Mouse (Mus musculus) heart, postnatal 0 days (tissue): ENCODE measurements at regions not wholly inside any gene's neighbourhood (a gene's known extent, or its start where the extent isn't known, plus 50 kb on each side); places are given as distances from the start of the nearest gene placed in this dataset.

ENCODE experiments used
- CTCF ChIP-seq: IDR thresholded peaks from 2 replicates; pipeline ENCODE4 v1.5.1; 2016; ENCODE audit warnings: antibody characterized with exemption, control low read depth, low read depth
- EP300 ChIP-seq: IDR thresholded peaks from 2 replicates; pipeline ENCODE4 v1.6.1; 2016; ENCODE audit warnings: antibody characterized with exemption, low read depth

- TF ChIP-seq EP300 (no peak), CTCF (no peak)
Measured at GRCm38 (mm10) chr3:100287818-100288217, 125.6 kb upstream of the Wdr3 start.
